ENCODE assay signal across 8 mouse cellular contexts in genomic region chr14:25609355-25609754, GRCm38 (mm10).
DNase-seq lines count a peak whose midpoint lies in the region; ATAC-seq and TF ChIP-seq lines count a peak whose summit lies in the region.

No protein-coding gene starts in this region.

- no peaks in the 10 kb centered on the region for H3K36me3 ChIP-seq in liver, embryonic 11.5 days (ENCODE audit: control insufficient read depth, insufficient read depth, low read length)
- 0 out of 2 replicates have a peak, but pooled peaks cover 4% of the 10 kb centered on the region for H3K36me3 ChIP-seq in liver, embryonic 12.5 days
- H3K36me3 ChIP-seq in embryonic facial prominence, embryonic 13.5 days, result no peaks in the 10 kb centered on the region
- H3K36me3 ChIP-seq in hindbrain, postnatal 0 days (ENCODE audit: insufficient read depth, low read length), result no peaks in the 10 kb centered on the region
- no peaks in the 10 kb centered on the region for H3K36me3 ChIP-seq in neural tube, embryonic 15.5 days

- H3K9ac ChIP-seq in liver, embryonic 11.5 days (ENCODE audit: low read depth, low read length), result no peak overlapping the region
- no peak overlapping the region for H3K9ac ChIP-seq in liver, embryonic 12.5 days
- H3K9ac ChIP-seq in embryonic facial prominence, embryonic 13.5 days, result peak overlapping the region; percentile 46
- H3K9ac ChIP-seq in hindbrain, postnatal 0 days (replicated peaks; ENCODE audit: low read length), result 0 out of 2 replicates have a peak overlapping the region, but pooled peaks have one; percentile 28
- H3K9ac ChIP-seq in neural tube, embryonic 15.5 days (replicated peaks), result peak overlapping the region; percentile 45; the same call in 1 of the 2 replicates

- 0 out of 2 replicates have a peak overlapping the region, but pooled peaks have one; percentile 35 for H3K4me2 ChIP-seq in liver, embryonic 11.5 days
- H3K4me2 ChIP-seq in liver, embryonic 12.5 days, result no peak overlapping the region
- peak overlapping the region; percentile 37 for H3K4me2 ChIP-seq in embryonic facial prominence, embryonic 13.5 days
- H3K4me2 ChIP-seq in hindbrain, postnatal 0 days (ENCODE audit: low read depth, low read length), result peak overlapping the region; percentile 98
- H3K4me2 ChIP-seq in neural tube, embryonic 15.5 days, result peak overlapping the region; percentile 89

- no peaks in the 10 kb centered on the region for H3K9me3 ChIP-seq in liver, embryonic 11.5 days (ENCODE audit: control insufficient read depth, low read length)
- no peaks in the 10 kb centered on the region for H3K9me3 ChIP-seq in liver, embryonic 12.5 days (replicated peaks)
- no peaks in the 10 kb centered on the region for H3K9me3 ChIP-seq in embryonic facial prominence, embryonic 13.5 days
- no peaks in the 10 kb centered on the region for H3K9me3 ChIP-seq in hindbrain, postnatal 0 days (ENCODE audit: low read length)
- H3K9me3 ChIP-seq in neural tube, embryonic 15.5 days (replicated peaks), result no peaks in the 10 kb centered on the region

- 63% methylated on average over 7 of the region's 7 CpGs for WGBS in liver, embryonic 11.5 days
- WGBS in liver, embryonic 12.5 days (ENCODE audit: insufficient replicate concordance), result 21% methylated on average over 7 of the region's 7 CpGs
- 51% methylated on average over 7 of the region's 7 CpGs for WGBS in embryonic facial prominence, embryonic 13.5 days
- 49% methylated on average over 7 of the region's 7 CpGs for WGBS in hindbrain, postnatal 0 days
- 54% methylated on average over 7 of the region's 7 CpGs for WGBS in neural tube, embryonic 15.5 days

- ATAC-seq in liver, embryonic 11.5 days (replicated peaks; ENCODE audit: low FRiP score), result no peak
- ATAC-seq in liver, embryonic 12.5 days, result no peak
- ATAC-seq in embryonic facial prominence, embryonic 13.5 days (ENCODE audit: insufficient number of reproducible peaks, insufficient read depth, low FRiP score, low TSS enrichment, low read depth), result no peak
- ATAC-seq in hindbrain, postnatal 0 days, result no peak
- ATAC-seq in neural tube, embryonic 15.5 days (ENCODE audit: low FRiP score), result no peak

- DNase-seq in liver, embryonic 11.5 days (ENCODE audit: low spot score), result no peak
- no peak for DNase-seq in hindbrain, postnatal 0 days (ENCODE audit: low spot score)
- DNase-seq in urinary bladder, postnatal 10 days (ENCODE audit: low spot score), result no peak
- DNase-seq in layer of hippocampus, adult 18-20 months (ENCODE audit: low spot score in 2 of 2), result no peak
- DNase-seq in embryo, embryonic 10 days (ENCODE audit: low spot score), result no peak

- H3K27ac ChIP-seq in liver, embryonic 11.5 days (ENCODE audit: low read depth, low read length), result no peak overlapping the region
- no peak overlapping the region for H3K27ac ChIP-seq in liver, embryonic 12.5 days
- no peak overlapping the region for H3K27ac ChIP-seq in embryonic facial prominence, embryonic 13.5 days
- H3K27ac ChIP-seq in hindbrain, postnatal 0 days, result no peak overlapping the region
- peak overlapping the region; percentile 49; the same call in 1 of the 2 replicates for H3K27ac ChIP-seq in neural tube, embryonic 15.5 days (replicated peaks)

- no peak overlapping the region for H3K4me3 ChIP-seq in liver, embryonic 11.5 days (ENCODE audit: low read depth, low read length)
- H3K4me3 ChIP-seq in liver, embryonic 12.5 days, result no peak overlapping the region
- H3K4me3 ChIP-seq in embryonic facial prominence, embryonic 13.5 days, result no peak overlapping the region
- peak overlapping the region; percentile 31 for H3K4me3 ChIP-seq in hindbrain, postnatal 0 days (ENCODE audit: low read length)
- H3K4me3 ChIP-seq in neural tube, embryonic 15.5 days (replicated peaks), result peak overlapping the region; percentile 67

- no peak for TF ChIP-seq CTCF in hindbrain, postnatal 0 days (IDR thresholded peaks at IDR 0.05; ENCODE audit: low read depth)

- H3K4me1 ChIP-seq in liver, embryonic 11.5 days (replicated peaks; ENCODE audit: control insufficient read depth, insufficient read depth, low read length), result peaks cover 61% of the 10 kb centered on the region
- peaks cover 86% of the 10 kb centered on the region for H3K4me1 ChIP-seq in liver, embryonic 12.5 days
- H3K4me1 ChIP-seq in embryonic facial prominence, embryonic 13.5 days, result peaks cover 76% of the 10 kb centered on the region
- H3K4me1 ChIP-seq in hindbrain, postnatal 0 days (ENCODE audit: insufficient read depth, low read length), result peaks cover 50% of the 10 kb centered on the region
- peaks cover 85% of the 10 kb centered on the region for H3K4me1 ChIP-seq in neural tube, embryonic 15.5 days

- H3K27me3 ChIP-seq in liver, embryonic 11.5 days (replicated peaks; ENCODE audit: control insufficient read depth, insufficient read depth, low read length), result no peaks in the 10 kb centered on the region
- peaks cover 40% of the 10 kb centered on the region for H3K27me3 ChIP-seq in liver, embryonic 12.5 days (replicated peaks)
- H3K27me3 ChIP-seq in embryonic facial prominence, embryonic 13.5 days, result no peaks in the 10 kb centered on the region
- no peaks in the 10 kb centered on the region for H3K27me3 ChIP-seq in hindbrain, postnatal 0 days (ENCODE audit: insufficient read depth, low read length)
- no peaks in the 10 kb centered on the region for H3K27me3 ChIP-seq in neural tube, embryonic 15.5 days (replicated peaks)

Comparison
In these comparisons a context has a peak if more than half of its experiments do, and no peak if none do; other contexts are left out.
1. H3K4me3 ChIP-seq: peak in hindbrain, postnatal 0 days (single experiment) and neural tube, embryonic 15.5 days (single experiment); none in liver, embryonic 11.5 days (single experiment), liver, embryonic 12.5 days (single experiment) and embryonic facial prominence, embryonic 13.5 days (single experiment).
2. H3K9ac ChIP-seq: peak in embryonic facial prominence, embryonic 13.5 days (single experiment), hindbrain, postnatal 0 days (single experiment) and neural tube, embryonic 15.5 days (single experiment); none in liver, embryonic 11.5 days (single experiment) and liver, embryonic 12.5 days (single experiment).